Mouse (Mus musculus) lung, embryonic 14.5 days (tissue): ENCODE measurements around the gene Psmd12. TPM values are rescaled to one million over a fixed set of nuclear protein-coding genes. Genes with fewer than 3 reads are reported as not detected.

Experiments
- ATAC-seq: fragments of 200-750 bp; cut with Nextera tagmentation; 2 replicates; pipeline ENCODE4 v1.8.0; 2017; ENCODE audit warnings: mild to moderate bottlenecking, moderate TSS enrichment, moderate library complexity; ENCODE audit not compliant: insufficient read depth
- DNase-seq: peaks from one replicate; pipeline ENCODE4 v3.0.0-alpha.2; 2015
- H3K27ac ChIP-seq: fragments of 300-500 bp; sonication (generic); 2 replicates; pipeline ENCODE4 v1.5.1; 2014; ENCODE audit warnings: low read depth, mild to moderate bottlenecking, moderate library complexity
- H3K27me3 ChIP-seq: fragments of 300-500 bp; sonication (generic); 2 replicates; pipeline ENCODE4 v1.6.1; 2014; ENCODE audit warnings: low read length, control low read depth; ENCODE audit not compliant: insufficient read depth
- H3K36me3 ChIP-seq: fragments of 300-500 bp; sonication (generic); 2 replicates; pipeline ENCODE4 v1.6.1; 2014; ENCODE audit warnings: control low read depth; ENCODE audit not compliant: insufficient read depth
- H3K4me1 ChIP-seq: fragments of 300-500 bp; sonication (generic); 2 replicates; pipeline ENCODE4 v1.6.1; 2014; ENCODE audit warnings: antibody characterized with exemption, control low read depth; ENCODE audit not compliant: insufficient read depth
- H3K4me2 ChIP-seq: fragments of 300-500 bp; sonication (generic); 2 replicates; pipeline ENCODE4 v1.6.1; 2014; ENCODE audit warnings: mild to moderate bottlenecking
- H3K4me3 ChIP-seq: fragments of 300-500 bp; sonication (generic); 2 replicates; pipeline ENCODE4 v1.5.1; 2014; ENCODE audit warnings: low read depth, low read length
- H3K9ac ChIP-seq: fragments of 300-500 bp; sonication (generic); 2 replicates; pipeline ENCODE4 v1.6.1; 2014
- H3K9me3 ChIP-seq: fragments of 300-500 bp; sonication (generic); 2 replicates; pipeline ENCODE4 v1.6.1; 2016; ENCODE audit warnings: low read depth, low read length, control low read depth
- CTCF ChIP-seq: IDR thresholded peaks from 2 replicates; pipeline ENCODE4 v1.5.1; 2016; ENCODE audit warnings: antibody characterized with exemption, low read depth
- WGBS: fragments of 180-500 bp; shearing (Covaris S2); extraction: QIAGEN DNeasy Blood & Tissue Kit; methylation state at CpG from one replicate; pipeline ENCODE4 v1.1.7; 2014; 5-methylcytosine and 5-hydroxymethylcytosine counted together
- polyA plus RNA-seq: library from polyadenylated mRNA; unstranded; fragments of >200 nt; fragmentation: Nextera tagmentation; extraction: Ambion mirVana; gene quantifications from 2 replicates; pipeline ENCODE4 v1.2.1, GENCODE M21; 2014

The Psmd12 gene
- polyA plus RNA-seq, 1 experiment from 2014 or later: 188 TPM

GRCm38 (mm10) chr11:107546667-107547301 is 67.5 kb downstream of the Psmd12 start:
- peak overlapping the region; percentile 97 for H3K4me3 ChIP-seq
- no peaks in the 10 kb centered on the region for H3K9me3 ChIP-seq
- ATAC-seq (peak; percentile 74), DNase-seq (peak; percentile 67)
- TF ChIP-seq CTCF: peak; percentile 46
- WGBS: 0% methylated on average over 37 of the region's 37 CpGs
- H3K4me2 ChIP-seq: peak overlapping the region; percentile 98
- no peaks in the 10 kb centered on the region for H3K4me1 ChIP-seq
- H3K9ac ChIP-seq: peak overlapping the region; percentile 90
- peak overlapping the region; percentile 80; the same call in 1 of the 2 replicates for H3K27ac ChIP-seq
- H3K27me3 ChIP-seq: no peaks in the 10 kb centered on the region
- H3K36me3 ChIP-seq: peaks cover 20% of the 10 kb centered on the region; the same call in 1 of the 2 replicates

- Histone ChIP-seq H3K9ac (peak within 1 kb of the TSS; percentile 90), H3K27ac (peak within 1 kb of the TSS; percentile 80), H3K4me1 (no peaks in the 10 kb centered on the region), H3K36me3 (peaks cover 26% of the 10 kb centered on the region; the same call in 1 of the 2 replicates), H3K4me2 (peak within 1 kb of the TSS; percentile 98), H3K9me3 (no peaks in the 10 kb centered on the region), H3K27me3 (no peaks in the 10 kb centered on the region), H3K4me3 (peak within 1 kb of the TSS; percentile 97)
- peak; percentile 83 for ATAC-seq
- no peak for TF ChIP-seq CTCF
- DNase-seq: peak; percentile 88
- WGBS: under 1% methylated on average over 65 of the region's 70 CpGs
Measured at GRCm38 (mm10) chr11:107547351-107548203, 68.3 kb downstream of the Psmd12 start, which contains the start of gene Helz. Gene Helz, plus strand, starts transcription at chr11:107547930.

- Histone ChIP-seq H3K9ac (peak overlapping the region; percentile 90), H3K4me3 (peak overlapping the region; percentile 97), H3K4me1 (no peaks in the 10 kb centered on the region), H3K27ac (peak overlapping the region; percentile 70), H3K4me2 (peak overlapping the region; percentile 98), H3K9me3 (no peaks in the 10 kb centered on the region), H3K36me3 (peaks cover 28% of the 10 kb centered on the region; the same call in 1 of the 2 replicates), H3K27me3 (no peaks in the 10 kb centered on the region)
- no peak for TF ChIP-seq CTCF
- DNase-seq (peak; percentile 33), ATAC-seq (peak; percentile 27)
- WGBS: 3% methylated on average over 39 of the region's 39 CpGs
Measured at GRCm38 (mm10) chr11:107548204-107548975, 69.1 kb downstream of the Psmd12 start.

Other genes starting within 250 kb of the Psmd12 start
- gene Pitpnc1, start 8.8 kb upstream of the Psmd12 start, polyA plus RNA-seq: 16.2 and 17.3 TPM in 2 replicates
- 25.7 and 27.4 TPM in 2 replicates for gene Helz, start 68.4 kb downstream of the Psmd12 start, polyA plus RNA-seq
- 0.15 and 0.20 TPM in 2 replicates for gene Cacng1, start 237.0 kb downstream of the Psmd12 start, polyA plus RNA-seq